Mouse (Mus musculus) adrenal gland, adult 18-20 months (tissue): Measurements from ENCODE around the gene Id4. TPM values are rescaled to one million over a fixed set of nuclear protein-coding genes. Genes with fewer than 3 reads are reported as not detected.
A peak's percentile ranks its signal among the peaks of the same experiment; 100 is the strongest.

Source experiments
- DNase-seq, 2 experiments: peaks; one replicate each; pipeline ENCODE4 v3.0.0; 2021 to 2022; ENCODE audit warnings: low spot score in 2 of 2
- long read RNA-seq, 2 experiments: library from polyadenylated mRNA; stranded (forward); transcript quantifications; one replicate each; pipeline ENCODE4 v2.0.0; 2021
- total RNA-seq, 2 experiments: library from RNA; stranded (reverse); gene quantifications; 1 replicate in 1 of 2; 2 replicates in 1 of 2; pipeline ENCODE4 v1.2.3; 2021

Gene Id4
- total RNA-seq: 1 to 10 TPM; 1.2 to 1.3 TPM
- long read RNA-seq, experiment 1, transcript Id4-201 (3 exons, 3,849 nt): major isoform, 5 of 6 reads
- long read RNA-seq, experiment 1, partial matches to known transcripts: 1 of 6 reads
- long read RNA-seq, experiment 1, other reads (novel, unspliced or antisense): 0 of 6 reads
- long read RNA-seq, experiment 2, transcript Id4-201 (3 exons, 3,849 nt): major isoform, 14 of 16 reads
- long read RNA-seq, experiment 2, partial matches to known transcripts: 0 of 16 reads
- long read RNA-seq, experiment 2, other reads (novel, unspliced or antisense): 2 of 16 reads

GRCm38 (mm10) chr13:48260690-48261278, at the start of gene Id4:
Id4 (plus strand) TSS chr13:48261228.
- DNase-seq: peak; percentile 89 to 94

- no peak for DNase-seq
Measured at GRCm38 (mm10) chr13:48227136-48227535, 33.9 kb upstream of the Id4 start.

- peak; percentile 92 to 93 for DNase-seq
Measured at GRCm38 (mm10) chr13:48227712-48228111, 33.3 kb upstream of the Id4 start.

- no peak for DNase-seq
Measured at GRCm38 (mm10) chr13:48228114-48228513, 32.9 kb upstream of the Id4 start.

- DNase-seq: no peak
Measured at GRCm38 (mm10) chr13:48230996-48231395, 30.0 kb upstream of the Id4 start.

GRCm38 (mm10) chr13:48236436-48236835, 24.6 kb upstream of the Id4 start:
- DNase-seq: no peak

- no peak for DNase-seq
Measured at GRCm38 (mm10) chr13:48236865-48237264, 24.2 kb upstream of the Id4 start.

- peak in 1 of 2 experiments; percentile 15 for DNase-seq
Measured at GRCm38 (mm10) chr13:48237516-48237915, 23.5 kb upstream of the Id4 start.

GRCm38 (mm10) chr13:48245235-48246012, 15.6 kb upstream of the Id4 start:
- DNase-seq: no peak

- no peak for DNase-seq
Measured at GRCm38 (mm10) chr13:48252559-48252958, 8.5 kb upstream of the Id4 start.

GRCm38 (mm10) chr13:48255026-48255425, 6.0 kb upstream of the Id4 start:
- DNase-seq: no peak

- DNase-seq: peak; percentile 48 to 57
Measured at GRCm38 (mm10) chr13:48261341-48262221, 553 bp downstream of the Id4 start.

- DNase-seq: peak in 1 of 2 experiments; percentile 23
Measured at GRCm38 (mm10) chr13:48262451-48262969, 1.5 kb downstream of the Id4 start.

GRCm38 (mm10) chr13:48265029-48265428, 4.0 kb downstream of the Id4 start:
- no peak for DNase-seq

- peak; percentile 37 to 40 for DNase-seq
Measured at GRCm38 (mm10) chr13:48273451-48274069, 12.5 kb downstream of the Id4 start.

GRCm38 (mm10) chr13:48274107-48274506, 13.1 kb downstream of the Id4 start:
- DNase-seq: no peak

- DNase-seq: no peak
Measured at GRCm38 (mm10) chr13:48276981-48277380, 16.0 kb downstream of the Id4 start.

- DNase-seq: no peak
Measured at GRCm38 (mm10) chr13:48284426-48284825, 23.4 kb downstream of the Id4 start.

- DNase-seq: no peak
Measured at GRCm38 (mm10) chr13:48284918-48285693, 24.1 kb downstream of the Id4 start.
